Mouse (Mus musculus) CH12.LX (cell line): Measurements from ENCODE around the gene Mad1l1. TPM values are rescaled to one million over a fixed set of nuclear protein-coding genes. Genes with fewer than 3 reads are reported as not detected.

Experiments used
- DNase-seq: peaks from one replicate; pipeline ENCODE4 v3.0.0-alpha.2; 2013; ENCODE audit errors: extremely low read depth
- H3K27ac ChIP-seq: 2 replicates; pipeline ENCODE4 v1.5.1; 2012; ENCODE audit warnings: low read depth, mild to moderate bottlenecking, control low read depth, moderate library complexity; ENCODE audit not compliant: insufficient read depth
- H3K27me3 ChIP-seq: replicated peaks from 2 replicates; pipeline ENCODE3; 2012; ENCODE audit warnings: inconsistent platforms
- H3K36me3 ChIP-seq, 2 experiments: replicated peaks in 1 of 2; 2 replicates each; pipeline versions ENCODE3 to v1.6.1; 2012; ENCODE audit warnings: inconsistent platforms in 1 of 2, low read length in 1 of 2, mild to moderate bottlenecking in 1 of 2, mixed read lengths in 1 of 2, moderate library complexity in 1 of 2; ENCODE audit not compliant: control insufficient read depth in 1 of 2, insufficient read depth in 1 of 2
- H3K4me1 ChIP-seq, 2 experiments: 2 replicates each; pipeline ENCODE4 v1.6.1; 2012; ENCODE audit warnings: inconsistent platforms in 1 of 2, moderate library complexity in 1 of 2; ENCODE audit not compliant: insufficient read depth in 2 of 2, control insufficient read depth in 1 of 2
- H3K4me2 ChIP-seq: 2 replicates; pipeline ENCODE4 v1.6.1; 2012; ENCODE audit warnings: low read depth, mild to moderate bottlenecking, control low read depth; ENCODE audit not compliant: poor library complexity, insufficient read depth, severe bottlenecking
- H3K4me3 ChIP-seq, 3 experiments: fragments of 150-350 bp in 1 of 3; sonication (generic) in 1 of 3; replicated peaks in 1 of 3; 2 replicates each; pipeline versions ENCODE3 to v1.5.1; 2011 to 2012; ENCODE audit warnings: low read depth in 2 of 3, low read length in 2 of 3, mild to moderate bottlenecking in 2 of 3, moderate library complexity in 2 of 3, control low read depth in 1 of 3, improper control_type of control experiment in 1 of 3, inconsistent platforms in 1 of 3, mixed read lengths in 1 of 3; ENCODE audit not compliant: poor library complexity in 1 of 3
- H3K79me2 ChIP-seq: replicated peaks from 2 replicates; pipeline ENCODE4 v1.6.1; 2012; ENCODE audit warnings: mild to moderate bottlenecking, moderate library complexity; ENCODE audit not compliant: control insufficient read depth, poor library complexity, insufficient read depth, severe bottlenecking; ENCODE audit errors: extremely low read depth
- H3K9ac ChIP-seq: 2 replicates; pipeline ENCODE4 v1.6.1; 2012; ENCODE audit warnings: low read depth, mild to moderate bottlenecking, control low read depth, moderate library complexity; ENCODE audit not compliant: insufficient read depth
- H3K9me3 ChIP-seq: replicated peaks from 2 replicates; pipeline ENCODE3; 2012; ENCODE audit warnings: low read length, inconsistent platforms, mixed read lengths
- EP300 ChIP-seq: IDR thresholded peaks from 2 replicates; pipeline ENCODE4 v1.6.1; 2011; ENCODE audit warnings: low read length, improper control_type of control experiment
- ETS1 ChIP-seq: conservative IDR thresholded peaks from 2 replicates; pipeline ENCODE4 v1.6.1; 2012; ENCODE audit warnings: low read depth, mild to moderate bottlenecking, inconsistent platforms, low read length, improper control_type of control experiment, moderate library complexity
- GABPA ChIP-seq: IDR thresholded peaks from 2 replicates; pipeline ENCODE4 v1.6.1; 2012; ENCODE audit warnings: low read depth, low read length, improper control_type of control experiment, inconsistent platforms; ENCODE audit not compliant: insufficient replicate concordance
- JUN ChIP-seq: IDR thresholded peaks from 2 replicates; pipeline ENCODE4 v1.6.1; 2011; ENCODE audit warnings: low read depth, mild to moderate bottlenecking, low read length, improper control_type of control experiment, moderate library complexity; ENCODE audit not compliant: insufficient read depth
- MAZ ChIP-seq: IDR thresholded peaks from 2 replicates; pipeline ENCODE4 v1.6.1; 2012; ENCODE audit warnings: low read depth, mild to moderate bottlenecking, inconsistent platforms, low read length, improper control_type of control experiment, moderate library complexity
- MYC ChIP-seq: IDR thresholded peaks from 2 replicates; pipeline ENCODE4 v1.6.1; 2011; ENCODE audit warnings: low read depth, mild to moderate bottlenecking, improper control_type of control experiment, low read length
- NRF1 ChIP-seq: IDR thresholded peaks from 2 replicates; pipeline ENCODE4 v1.6.1; 2014; ENCODE audit warnings: low read depth, mild to moderate bottlenecking, inconsistent platforms, low read length, improper control_type of control experiment, moderate library complexity
- PAX5 ChIP-seq: IDR thresholded peaks from 2 replicates; pipeline ENCODE4 v1.6.1; 2012; ENCODE audit warnings: low read length, inconsistent platforms, mixed read lengths
- POLR2A ChIP-seq: IDR thresholded peaks from 2 replicates; pipeline ENCODE4 v1.6.1; 2011; ENCODE audit warnings: low read depth, mild to moderate bottlenecking, improper control_type of control experiment, low read length
- POLR2AphosphoS2 ChIP-seq: IDR thresholded peaks from 2 replicates; pipeline ENCODE4 v1.6.1; 2011; ENCODE audit warnings: low read depth, low read length, improper control_type of control experiment
- RAD21 ChIP-seq: IDR thresholded peaks from 2 replicates; pipeline ENCODE4 v1.6.1; 2011; ENCODE audit warnings: low read depth, mild to moderate bottlenecking, low read length, improper control_type of control experiment, moderate library complexity
- RCOR1 ChIP-seq: conservative IDR thresholded peaks from 2 replicates; pipeline ENCODE4 v1.6.1; 2012; ENCODE audit warnings: low read depth, mild to moderate bottlenecking, inconsistent platforms, low read length, improper control_type of control experiment
- SMC3 ChIP-seq: IDR thresholded peaks from 2 replicates; pipeline ENCODE4 v1.6.1; 2011; ENCODE audit warnings: low read depth, low read length, improper control_type of control experiment
- TCF12 ChIP-seq: IDR thresholded peaks from 2 replicates; pipeline ENCODE4 v1.6.1; 2014; ENCODE audit warnings: low read depth, mild to moderate bottlenecking, inconsistent platforms, low read length, improper control_type of control experiment
- UBTF ChIP-seq: IDR thresholded peaks from 2 replicates; pipeline ENCODE4 v1.6.1; 2012; ENCODE audit warnings: low read depth, mild to moderate bottlenecking, inconsistent platforms, low read length, improper control_type of control experiment, moderate library complexity
- USF1 ChIP-seq: IDR thresholded peaks from 2 replicates; pipeline ENCODE4 v1.6.1; 2014; ENCODE audit warnings: low read depth, mild to moderate bottlenecking, inconsistent platforms, low read length, improper control_type of control experiment
- dilution Hi-C: fragments of 300-500 bp; cut with MboI; formaldehyde crosslinking; loops from 2 replicates; pipeline ENCODE4 v1.14.3; 2020; ENCODE audit warnings: low sequenced_read_pairs; ENCODE audit not compliant: extremely low pct_unique_long_range_greater_than_20kb, extremely low pct_ligation_motif_present
- in situ Hi-C: fragments of 300-500 bp; cut with MboI; formaldehyde crosslinking; loops from 3 replicates; pipeline ENCODE4 v1.14.3; 2019; ENCODE audit warnings: low sequenced_read_pairs, low pct_ligation_motif_present, low pct_unique_long_range_greater_than_20kb, mixed read lengths
- polyA plus RNA-seq: library from polyadenylated mRNA; unstranded; fragments of >175 nt; gene quantifications from 2 replicates; pipeline ENCODE4 v1.2.1, GENCODE M21; 2012; ENCODE audit warnings: low read depth; ENCODE audit not compliant: insufficient read length
- total RNA-seq, 2 experiments: library from RNA; depleted of rRNA; stranded (reverse); fragments of 300-350 nt in 1 of 2; fragments of >200 nt in 1 of 2; gene quantifications; 2 replicates each; pipeline ENCODE4 v1.2.3; 2012 to 2014

Mad1l1 gene
- total and polyA plus RNA-seq, 3 experiments, result 24.8 to 45.6 (median 28.9) TPM

DNA sequence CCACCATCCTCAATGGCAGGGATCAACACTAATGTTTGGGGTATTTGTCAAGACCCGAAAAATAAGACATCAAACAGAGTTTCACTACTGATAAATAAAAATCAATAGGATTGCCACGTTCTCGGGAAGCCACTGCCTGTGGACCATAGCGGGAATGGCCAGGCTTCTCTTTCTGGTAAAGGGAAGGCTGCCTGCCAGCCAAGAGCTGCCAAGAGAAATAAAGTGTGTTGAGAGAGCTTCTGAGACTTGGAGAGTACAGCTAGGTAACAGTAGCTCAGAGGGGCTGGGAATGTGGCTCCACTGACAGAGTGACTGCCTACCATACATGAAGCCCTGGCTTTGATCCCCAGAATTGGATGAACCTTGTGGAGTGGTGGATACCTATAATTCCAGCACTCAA is 108.4 kb downstream of the Mad1l1 start:
- Histone ChIP-seq H3K9ac (no peak overlapping the region), H3K27ac (no peak overlapping the region), H3K9me3 (no peaks in the 10 kb centered on the region), H3K4me1 (peaks cover 8 to 40% of the 10 kb centered on the region in 2 experiments), H3K79me2 (no peaks in the 10 kb centered on the region), H3K4me3 (no peak overlapping the region), H3K4me2 (no peak overlapping the region), H3K27me3 (no peaks in the 10 kb centered on the region), H3K36me3 (peaks cover 0 to 40% of the 10 kb centered on the region in 2 experiments)
- TF ChIP-seq PAX5 (no peak), ETS1 (no peak), POLR2AphosphoS2 (no peak), MYC (no peak), TCF12 (no peak), EP300 (no peak), MAZ (no peak), POLR2A (no peak), RAD21 (no peak), GABPA (no peak)
- dilution Hi-C loops (no loop called here), in situ Hi-C loops (no loop called here)
- no peak for DNase-seq

DNA sequence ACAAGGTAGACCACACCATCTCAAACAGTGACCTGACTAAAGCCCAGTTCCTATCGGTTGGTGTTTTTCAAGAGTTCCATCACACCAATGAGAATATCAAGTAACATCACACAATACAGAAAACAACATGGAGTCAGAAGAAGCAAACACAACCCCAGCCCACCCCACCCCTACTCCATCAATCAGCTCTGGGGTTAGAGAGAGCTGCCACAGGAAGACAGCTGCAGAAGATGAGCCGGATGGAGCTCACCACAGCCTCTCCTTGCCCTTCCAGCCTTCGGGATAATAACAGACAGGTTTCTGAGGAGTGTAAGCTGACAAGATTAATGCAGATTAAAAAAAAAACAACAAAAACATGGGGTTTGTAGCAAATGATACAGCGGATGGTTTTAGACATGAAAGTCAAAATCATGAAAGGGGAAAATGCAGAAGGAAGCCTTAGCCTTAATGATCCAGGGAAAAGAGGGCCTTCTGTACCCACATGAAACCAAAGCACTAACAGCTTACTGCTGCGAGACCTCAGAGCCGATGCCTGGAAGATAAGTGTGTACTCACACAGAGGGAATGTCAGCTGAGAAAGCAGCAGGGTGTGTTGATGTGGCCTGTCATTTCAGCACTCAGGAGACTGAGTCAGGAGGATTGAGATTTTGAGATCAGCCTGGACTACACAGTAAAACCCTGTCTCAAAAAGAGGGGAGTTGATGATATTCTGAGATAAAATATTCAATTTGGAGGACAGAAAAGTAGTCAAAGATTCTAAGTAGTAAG is 110.8 kb downstream of the Mad1l1 start:
- peaks cover 3 to 58% of the 10 kb centered on the region in 2 experiments for H3K36me3 ChIP-seq
- H3K27ac ChIP-seq, result no peak overlapping the region
- no peaks in the 10 kb centered on the region for H3K27me3 ChIP-seq
- TF ChIP-seq JUN (no peak), NRF1 (no peak), SMC3 (no peak), GABPA (no peak), RCOR1 (no peak), UBTF (no peak), USF1 (no peak), POLR2AphosphoS2 (no peak)
- TF ChIP-seq, all 38 proteins: peak for 0
- no peaks in the 10 kb centered on the region for H3K79me2 ChIP-seq
- in situ Hi-C loops, result no loop called here
- no peak overlapping the region for H3K4me2 ChIP-seq
- dilution Hi-C loops, result no loop called here
- peaks cover under 1 to 26% of the 10 kb centered on the region in 2 experiments; a peak in 2 of 4 replicates for H3K4me1 ChIP-seq
- H3K9me3 ChIP-seq, result no peaks in the 10 kb centered on the region
- DNase-seq, result no peak
- no peak overlapping the region for H3K9ac ChIP-seq
- no peak overlapping the region for H3K4me3 ChIP-seq
